Mouse (Mus musculus): Measurements from ENCODE around the gene Gnaq.

GRCm38 (mm10) chr19:16201356-16201755 is 68.7 kb downstream of the Gnaq start:
- TF ChIP-seq HCFC1 (IDR thresholded peaks at IDR 0.05; ENCODE audit: borderline replicate concordance, insufficient read depth, low read length): no peak
- no peak for TF ChIP-seq CHD2 (IDR thresholded peaks at IDR 0.05; ENCODE audit: low read depth, low read length)
- TF ChIP-seq ZC3H11A (IDR thresholded peaks at IDR 0.05; ENCODE audit: borderline replicate concordance, low read depth, low read length): no peak
- no peak for TF ChIP-seq ZNF384 (IDR thresholded peaks at IDR 0.05; ENCODE audit: low read depth, low read length)
- no peak for TF ChIP-seq MAFK (IDR thresholded peaks at IDR 0.05; ENCODE audit: insufficient read depth, low read depth, low read length)

Measured in ES-E14 (cell line).